Mouse (Mus musculus): ENCODE measurements around the gene Abca4. TPM values are rescaled to one million over a fixed set of nuclear protein-coding genes. Genes with fewer than 3 reads are reported as not detected.

Abca4 gene
- polyA plus RNA-seq, 1 experiment from 2014 or later = 0.44 TPM

- Histone ChIP-seq H3K4me1 (replicated peaks; ENCODE audit: control insufficient read depth, insufficient read depth) (no peaks in the 10 kb centered on the region), H3K27me3 (ENCODE audit: control insufficient read depth, insufficient read depth, low read length) (no peaks in the 10 kb centered on the region), H3K27ac (replicated peaks) (no peak overlapping the region), H3K9ac (ENCODE audit: low read length) (no peak overlapping the region), H3K36me3 (ENCODE audit: control insufficient read depth, insufficient read depth, low read length) (no peaks in the 10 kb centered on the region), H3K4me2 (replicated peaks; ENCODE audit: low read depth) (no peak overlapping the region), H3K4me3 (ENCODE audit: low read depth, low read length) (no peak overlapping the region), H3K9me3 (ENCODE audit: control insufficient read depth, low read length) (no peaks in the 10 kb centered on the region)
- WGBS = 84% methylated on average over 10 of the region's 10 CpGs
- DNase-seq (ENCODE audit: low spot score) (no peak), ATAC-seq (ENCODE audit: low FRiP score, low TSS enrichment) (no peak)
- TF ChIP-seq EP300 (optimal IDR thresholded peaks at IDR 0.05) (no peak), CTCF (IDR thresholded peaks at IDR 0.05; ENCODE audit: low read depth) (no peak)
These were observed 126.5 kb downstream of the Abca4 start for GRCm38 (mm10) chr3:122170621-122171309.

GRCm38 (mm10) chr3:122173526-122174150 lies 129.4 kb downstream of the Abca4 start:
- Histone ChIP-seq H3K9ac (ENCODE audit: low read length) (no peak overlapping the region), H3K27ac (replicated peaks) (no peak overlapping the region), H3K4me3 (ENCODE audit: low read depth, low read length) (no peak overlapping the region), H3K9me3 (ENCODE audit: control insufficient read depth, low read length) (no peaks in the 10 kb centered on the region), H3K36me3 (ENCODE audit: control insufficient read depth, insufficient read depth, low read length) (no peaks in the 10 kb centered on the region), H3K4me2 (replicated peaks; ENCODE audit: low read depth) (no peak overlapping the region), H3K27me3 (ENCODE audit: control insufficient read depth, insufficient read depth, low read length) (no peaks in the 10 kb centered on the region), H3K4me1 (replicated peaks; ENCODE audit: control insufficient read depth, insufficient read depth) (no peaks in the 10 kb centered on the region)
- ATAC-seq (ENCODE audit: low FRiP score, low TSS enrichment) = no peak
- no peak for TF ChIP-seq EP300 (optimal IDR thresholded peaks at IDR 0.05)
- no peak for TF ChIP-seq CTCF (IDR thresholded peaks at IDR 0.05; ENCODE audit: low read depth)
- 82% methylated on average over 15 of the region's 15 CpGs for WGBS
- DNase-seq (ENCODE audit: low spot score) = no peak

- 56% methylated on average over 6 of the region's 6 CpGs for WGBS
These were observed 131.8 kb downstream of the Abca4 start for GRCm38 (mm10) chr3:122176018-122176417.

GRCm38 (mm10) chr3:122176706-122177390 lies 132.6 kb downstream of the Abca4 start:
- Histone ChIP-seq H3K4me1 (replicated peaks; ENCODE audit: control insufficient read depth, insufficient read depth) (no peaks in the 10 kb centered on the region), H3K4me3 (ENCODE audit: low read depth, low read length) (no peak overlapping the region), H3K27ac (replicated peaks) (no peak overlapping the region), H3K4me2 (replicated peaks; ENCODE audit: low read depth) (no peak overlapping the region), H3K27me3 (ENCODE audit: control insufficient read depth, insufficient read depth, low read length) (no peaks in the 10 kb centered on the region), H3K9me3 (ENCODE audit: control insufficient read depth, low read length) (no peaks in the 10 kb centered on the region), H3K9ac (ENCODE audit: low read length) (no peak overlapping the region), H3K36me3 (ENCODE audit: control insufficient read depth, insufficient read depth, low read length) (no peaks in the 10 kb centered on the region)
- TF ChIP-seq CTCF (IDR thresholded peaks at IDR 0.05; ENCODE audit: low read depth) (no peak), EP300 (optimal IDR thresholded peaks at IDR 0.05) (no peak)
- 83% methylated on average over 8 of the region's 8 CpGs for WGBS
- DNase-seq (ENCODE audit: low spot score) = no peak
- no peak for ATAC-seq (ENCODE audit: low FRiP score, low TSS enrichment)

More at GRCm38 (mm10) chr3:122176018-122176417, 131.8 kb downstream of the Abca4 start:
- ATAC-seq (ENCODE audit: low FRiP score, low TSS enrichment) = no peak
- H3K9me3 ChIP-seq (ENCODE audit: control insufficient read depth, low read length) = no peaks in the 10 kb centered on the region
- no peaks in the 10 kb centered on the region for H3K4me1 ChIP-seq (replicated peaks; ENCODE audit: control insufficient read depth, insufficient read depth)
- H3K27ac ChIP-seq (replicated peaks) = no peak overlapping the region
- TF ChIP-seq EP300 (optimal IDR thresholded peaks at IDR 0.05) = no peak
- no peak for TF ChIP-seq CTCF (IDR thresholded peaks at IDR 0.05; ENCODE audit: low read depth)
- H3K27me3 ChIP-seq (ENCODE audit: control insufficient read depth, insufficient read depth, low read length) = no peaks in the 10 kb centered on the region
- no peaks in the 10 kb centered on the region for H3K36me3 ChIP-seq (ENCODE audit: control insufficient read depth, insufficient read depth, low read length)
- no peak overlapping the region for H3K4me2 ChIP-seq (replicated peaks; ENCODE audit: low read depth)
- H3K9ac ChIP-seq (ENCODE audit: low read length) = no peak overlapping the region
- H3K4me3 ChIP-seq (ENCODE audit: low read depth, low read length) = no peak overlapping the region
- no peak for DNase-seq (ENCODE audit: low spot score)

GRCm38 (mm10) chr3:122184109-122184508 lies 139.9 kb downstream of the Abca4 start:
- TF ChIP-seq EP300 (optimal IDR thresholded peaks at IDR 0.05) (no peak), CTCF (IDR thresholded peaks at IDR 0.05; ENCODE audit: low read depth) (peak; percentile 64)
- ATAC-seq (ENCODE audit: low FRiP score, low TSS enrichment) = no peak
- Histone ChIP-seq H3K4me3 (ENCODE audit: low read depth, low read length) (no peak overlapping the region), H3K9ac (ENCODE audit: low read length) (no peak overlapping the region), H3K4me1 (replicated peaks; ENCODE audit: control insufficient read depth, insufficient read depth) (no peaks in the 10 kb centered on the region), H3K4me2 (replicated peaks; ENCODE audit: low read depth) (no peak overlapping the region), H3K9me3 (ENCODE audit: control insufficient read depth, low read length) (no peaks in the 10 kb centered on the region), H3K27ac (replicated peaks) (no peak overlapping the region), H3K36me3 (ENCODE audit: control insufficient read depth, insufficient read depth, low read length) (no peaks in the 10 kb centered on the region), H3K27me3 (ENCODE audit: control insufficient read depth, insufficient read depth, low read length) (no peaks in the 10 kb centered on the region)
- 59% methylated on average over 11 of the region's 11 CpGs for whole genome bisulfite sequencing
- DNase-seq (ENCODE audit: low spot score) = peak; percentile 42

- WGBS = 32% methylated on average over 1 of the region's 1 CpGs
- TF ChIP-seq EP300 (optimal IDR thresholded peaks at IDR 0.05) (no peak), CTCF (IDR thresholded peaks at IDR 0.05; ENCODE audit: low read depth) (no peak)
- no peak overlapping the region for H3K27ac ChIP-seq (replicated peaks)
- no peaks in the 10 kb centered on the region for H3K4me1 ChIP-seq (replicated peaks; ENCODE audit: control insufficient read depth, insufficient read depth)
- no peak overlapping the region for H3K4me2 ChIP-seq (replicated peaks; ENCODE audit: low read depth)
- no peak overlapping the region for H3K9ac ChIP-seq (ENCODE audit: low read length)
- no peaks in the 10 kb centered on the region for H3K27me3 ChIP-seq (ENCODE audit: control insufficient read depth, insufficient read depth, low read length)
- ATAC-seq (ENCODE audit: low FRiP score, low TSS enrichment) = no peak
- H3K9me3 ChIP-seq (ENCODE audit: control insufficient read depth, low read length) = no peaks in the 10 kb centered on the region
- no peaks in the 10 kb centered on the region for H3K36me3 ChIP-seq (ENCODE audit: control insufficient read depth, insufficient read depth, low read length)
- no peak overlapping the region for H3K4me3 ChIP-seq (ENCODE audit: low read depth, low read length)
- DNase-seq (ENCODE audit: low spot score) = no peak
These were observed 142.7 kb downstream of the Abca4 start for GRCm38 (mm10) chr3:122186975-122187374.
